Mouse (Mus musculus): ENCODE data around the gene Wdr82. TPM values are rescaled to one million over a fixed set of nuclear protein-coding genes. Genes with fewer than 3 reads are reported as not detected.

Gene Wdr82
- polyA plus RNA-seq, 1 experiment, result 95.4 TPM

DNA sequence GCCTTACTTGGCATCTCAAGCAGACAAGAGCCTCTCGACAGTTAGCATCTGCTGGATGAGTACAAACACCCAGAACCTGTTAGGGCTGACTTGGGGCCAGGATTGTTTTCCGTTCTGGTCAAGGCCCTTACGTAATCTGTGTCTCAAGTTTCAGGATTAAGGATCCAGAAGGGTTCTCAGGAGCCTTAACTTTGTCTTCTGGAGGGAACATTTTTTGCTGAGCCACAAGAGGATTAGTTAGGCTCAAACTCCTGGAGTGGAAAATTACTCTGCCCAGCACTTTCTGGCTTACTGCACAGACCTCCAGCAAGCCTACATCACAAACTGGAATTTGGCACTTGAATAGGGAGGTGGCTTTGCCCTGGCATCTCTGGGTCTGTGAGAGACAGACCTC, 66.1 kb downstream of the Wdr82 start:
- no peak overlapping the region for H3K4me3 ChIP-seq (ENCODE audit: insufficient read depth, low read length)
- H3K27ac ChIP-seq (ENCODE audit: insufficient read depth, low read length), result peak overlapping the region; percentile 82
- H3K4me1 ChIP-seq (ENCODE audit: control insufficient read depth, insufficient read depth, low read length), result no peaks in the 10 kb centered on the region; the same call in 1 of the 2 replicates
- no peak for TF ChIP-seq CTCF (IDR thresholded peaks at IDR 0.05; ENCODE audit: extremely low read depth, insufficient read depth, low read length)
- no peak for TF ChIP-seq POLR2A (IDR thresholded peaks at IDR 0.05; ENCODE audit: extremely low read depth, insufficient read depth, low read length)

DNA sequence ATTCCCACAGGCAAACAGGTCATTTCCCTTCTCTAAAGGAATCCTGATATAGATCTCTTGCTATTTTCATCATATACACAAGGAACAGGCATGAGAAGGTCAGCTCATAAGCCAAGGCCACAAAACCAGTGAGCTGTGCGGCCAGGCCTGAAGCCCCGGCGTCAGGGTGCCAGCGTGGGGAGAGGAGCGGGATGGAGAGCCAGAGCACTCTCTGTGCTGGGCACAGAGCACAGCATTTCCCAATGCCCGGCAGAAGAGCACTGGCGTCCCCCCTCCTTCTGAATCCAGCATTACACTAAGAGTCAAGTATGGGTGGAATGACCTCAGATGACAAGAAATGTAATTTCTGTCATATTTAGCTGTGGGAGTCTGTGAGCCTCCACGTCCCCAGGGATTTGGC, 66.7 kb downstream of the Wdr82 start:
- TF ChIP-seq CTCF (IDR thresholded peaks at IDR 0.05; ENCODE audit: extremely low read depth, insufficient read depth, low read length) (no peak), POLR2A (IDR thresholded peaks at IDR 0.05; ENCODE audit: extremely low read depth, insufficient read depth, low read length) (no peak)
- Histone ChIP-seq H3K4me3 (ENCODE audit: insufficient read depth, low read length) (no peak overlapping the region), H3K27ac (ENCODE audit: insufficient read depth, low read length) (no peak overlapping the region), H3K4me1 (ENCODE audit: control insufficient read depth, insufficient read depth, low read length) (no peaks in the 10 kb centered on the region; the same call in 1 of the 2 replicates)

DNA sequence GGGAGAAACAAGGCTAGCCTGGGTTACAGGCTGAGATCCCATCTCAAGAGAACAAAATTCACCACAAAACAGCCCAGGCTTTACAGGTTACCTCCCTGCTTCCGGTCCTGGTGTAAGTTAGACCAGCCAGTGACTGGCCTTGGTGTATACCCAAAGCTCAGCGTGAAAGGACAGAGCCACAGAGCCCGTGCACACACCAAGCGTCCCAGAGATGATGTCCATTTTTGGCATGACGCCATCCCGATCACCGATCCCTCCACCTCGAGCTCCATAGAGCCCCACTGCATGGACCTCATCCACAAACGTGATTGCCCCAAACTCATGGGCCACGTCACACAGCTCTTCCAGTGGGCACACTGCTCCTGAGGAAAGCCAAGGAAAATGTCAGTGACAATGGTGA, 67.2 kb downstream of the Wdr82 start:
- H3K4me1 ChIP-seq (ENCODE audit: control insufficient read depth, insufficient read depth, low read length), result peaks cover 1% of the 10 kb centered on the region; the same call in 1 of the 2 replicates
- H3K27ac ChIP-seq (ENCODE audit: insufficient read depth, low read length), result no peak overlapping the region
- TF ChIP-seq POLR2A (IDR thresholded peaks at IDR 0.05; ENCODE audit: extremely low read depth, insufficient read depth, low read length) (no peak), CTCF (IDR thresholded peaks at IDR 0.05; ENCODE audit: extremely low read depth, insufficient read depth, low read length) (no peak)
- no peak overlapping the region for H3K4me3 ChIP-seq (ENCODE audit: insufficient read depth, low read length)

Other genes with a start within 250 kb of the Wdr82 start
- 0.36 and 0.86 TPM in 2 replicates for gene Col6a5, start 210.3 kb upstream of the Wdr82 start, polyA plus RNA-seq (2012; rRNA removed)
- 2.1 and 3.9 TPM in 2 replicates for gene Col6a4, start 74.1 kb upstream of the Wdr82 start, polyA plus RNA-seq (2012; rRNA removed)
- gene Glyctk, start 12.8 kb upstream of the Wdr82 start, polyA plus RNA-seq (2012; rRNA removed), result 3.1 TPM in 2 replicates
- gene Ppm1m, start 28.8 kb downstream of the Wdr82 start, polyA plus RNA-seq (2012; rRNA removed), result 42.1 and 47.4 TPM in 2 replicates
- 97.3 and 106 TPM in 2 replicates for gene Twf2, start 32.2 kb downstream of the Wdr82 start, polyA plus RNA-seq (2012; rRNA removed)
- gene Tlr9, start 51.7 kb downstream of the Wdr82 start, polyA plus RNA-seq (2012; rRNA removed), result 1.2 and 1.3 TPM in 2 replicates
- gene Alas1, start 77.7 kb downstream of the Wdr82 start, polyA plus RNA-seq (2012; rRNA removed), result 117 and 125 TPM in 2 replicates
- 32.6 and 34.8 TPM in 2 replicates for gene Poc1a, start 110.1 kb downstream of the Wdr82 start, polyA plus RNA-seq (2012; rRNA removed)
- gene Dusp7, start 197.7 kb downstream of the Wdr82 start, polyA plus RNA-seq (2012; rRNA removed), result 128 and 130 TPM in 2 replicates